Mouse (Mus musculus): ENCODE measurements around the gene Atp2a2. TPM values are rescaled to one million over a fixed set of nuclear protein-coding genes. Genes with fewer than 3 reads are reported as not detected.
"Not testable (repeated sequence)": the region's sequence is repeated elsewhere in the genome, so short reads cannot be mapped to it uniquely, and the experiment has no call there.

Gene Atp2a2
- total RNA-seq, 2 experiments from 2014 or later, result 7,820 to 7,948 TPM

DNA sequence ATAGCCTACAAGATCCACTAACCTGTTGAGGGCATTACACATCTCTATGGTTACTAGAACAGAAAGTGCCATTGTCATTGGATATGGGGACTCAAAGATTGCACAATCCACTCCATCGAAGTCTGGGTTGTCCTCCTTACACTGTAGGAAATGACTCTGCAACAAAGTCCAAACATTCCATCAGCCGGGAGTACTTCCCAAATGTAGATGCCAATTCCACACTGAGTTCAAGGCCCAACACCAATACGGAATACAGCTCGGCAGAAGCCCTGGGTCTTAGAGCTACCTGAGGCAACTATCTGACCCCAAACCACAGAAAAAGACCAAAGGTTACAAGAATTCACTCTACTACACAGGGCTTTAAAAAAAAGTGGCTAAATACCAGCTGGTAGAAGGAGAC, 44.0 kb downstream of the Atp2a2 start:
- intact Hi-C loops (cut with DNase I), result no loop called here
- DNase-seq, result no peak

DNA sequence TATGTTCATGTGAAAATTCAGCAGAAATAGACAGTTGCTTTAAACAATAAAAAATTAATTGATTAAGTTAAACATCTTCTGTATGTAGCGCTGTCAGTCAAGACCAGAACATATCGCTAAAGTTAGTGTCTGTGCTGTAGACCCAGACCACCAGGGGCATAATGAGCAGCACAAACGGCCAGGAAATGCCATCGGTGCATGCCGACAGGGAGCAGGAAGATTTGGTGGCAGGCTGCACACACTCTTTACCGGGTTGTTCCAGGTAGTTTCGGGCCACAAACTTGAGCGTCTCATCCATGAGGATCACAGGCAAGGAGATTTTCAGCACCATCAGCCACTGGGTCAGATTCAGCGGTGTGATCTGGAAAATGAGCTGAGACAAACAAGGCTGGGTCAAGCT, 45.0 kb downstream of the Atp2a2 start:
- intact Hi-C loops (cut with DNase I); DNase-seq: not testable (repeated sequence)

DNA sequence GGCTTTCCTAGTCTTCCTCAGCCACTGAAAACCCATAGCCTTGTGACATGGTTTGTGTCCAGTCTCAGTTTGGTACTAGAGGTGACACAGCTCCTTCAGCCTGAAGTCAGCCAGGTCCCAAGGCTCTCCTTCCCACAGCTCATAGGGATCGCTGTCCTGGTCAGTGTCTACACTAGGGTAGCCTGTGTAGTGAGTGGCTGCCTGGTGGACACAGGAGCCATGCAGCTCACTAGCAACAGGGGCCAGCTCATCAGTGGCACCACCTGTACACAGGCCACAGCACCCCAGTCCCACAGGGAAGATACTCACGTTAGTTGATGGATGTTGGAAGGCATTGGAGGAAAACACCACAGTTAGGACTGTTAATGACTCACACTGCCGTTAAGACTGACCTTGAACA, 46.4 kb downstream of the Atp2a2 start:
- DNase-seq, result no peak
- intact Hi-C loops (cut with DNase I), result no loop called here

DNA sequence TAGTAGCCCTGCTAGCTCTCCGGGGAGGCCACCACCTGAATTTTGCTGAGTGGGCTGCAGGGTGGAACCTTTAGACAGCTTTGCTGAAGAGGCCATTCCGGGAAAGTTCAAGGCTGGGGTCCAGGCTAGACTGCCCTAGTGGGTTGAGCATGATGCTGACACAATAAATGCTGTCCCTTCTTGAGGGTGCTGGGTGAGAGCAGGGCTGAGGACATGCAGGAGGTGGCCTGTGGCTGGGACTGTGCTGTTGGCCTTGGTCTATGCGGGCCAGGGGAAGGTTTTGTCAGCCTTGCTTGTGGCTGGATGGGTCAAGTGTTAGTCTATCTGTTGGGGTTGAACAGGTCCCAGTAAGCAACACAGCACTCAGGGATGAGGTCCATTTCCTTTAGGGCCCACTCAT, 47.1 kb downstream of the Atp2a2 start:
- intact Hi-C loops (cut with DNase I), result no loop called here
- DNase-seq, result peak in 1 of 2 experiments; percentile 20

DNA sequence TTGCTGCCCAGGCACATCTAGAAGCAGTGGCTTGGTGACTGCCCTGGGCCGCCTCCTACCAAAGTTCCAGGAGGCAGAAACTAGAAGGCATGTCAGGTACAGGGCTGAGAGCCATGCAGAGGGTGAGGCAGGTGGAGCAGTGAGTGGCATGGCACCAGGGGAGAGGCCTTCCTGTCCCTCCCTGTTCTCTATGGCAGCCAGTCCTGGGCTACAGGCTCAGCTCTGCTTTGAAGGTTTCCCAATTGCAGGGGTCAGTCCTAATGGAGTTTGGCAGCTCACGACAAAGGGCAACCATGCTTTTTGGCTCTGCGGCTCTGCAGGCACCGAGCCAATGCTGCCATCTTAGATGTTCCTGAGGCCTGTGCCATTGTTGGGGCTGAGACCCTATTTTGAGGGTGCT, 47.6 kb downstream of the Atp2a2 start:
- intact Hi-C loops (cut with DNase I), result no loop called here
- no peak for DNase-seq

DNA sequence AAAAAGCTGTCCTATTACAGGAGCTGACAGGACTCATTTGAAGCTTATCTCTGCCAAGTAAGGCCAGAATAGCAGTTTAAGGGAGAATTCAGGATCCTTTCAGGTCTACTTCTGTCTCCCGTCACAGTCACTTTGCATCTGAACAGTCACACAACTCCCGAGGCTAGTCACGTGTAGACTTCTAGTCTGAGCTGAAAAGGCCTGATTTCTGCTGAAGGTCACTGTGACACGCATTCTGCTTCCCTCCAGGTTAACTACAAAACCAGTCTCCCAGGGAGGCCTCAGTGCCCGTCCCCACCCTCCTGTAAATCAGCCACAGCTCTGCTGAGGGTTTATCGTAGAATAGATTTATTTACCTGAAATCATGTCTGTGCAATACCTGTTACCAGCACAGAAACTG, 48.8 kb downstream of the Atp2a2 start:
- intact Hi-C loops (cut with DNase I), result no loop called here
- no peak for DNase-seq

DNA sequence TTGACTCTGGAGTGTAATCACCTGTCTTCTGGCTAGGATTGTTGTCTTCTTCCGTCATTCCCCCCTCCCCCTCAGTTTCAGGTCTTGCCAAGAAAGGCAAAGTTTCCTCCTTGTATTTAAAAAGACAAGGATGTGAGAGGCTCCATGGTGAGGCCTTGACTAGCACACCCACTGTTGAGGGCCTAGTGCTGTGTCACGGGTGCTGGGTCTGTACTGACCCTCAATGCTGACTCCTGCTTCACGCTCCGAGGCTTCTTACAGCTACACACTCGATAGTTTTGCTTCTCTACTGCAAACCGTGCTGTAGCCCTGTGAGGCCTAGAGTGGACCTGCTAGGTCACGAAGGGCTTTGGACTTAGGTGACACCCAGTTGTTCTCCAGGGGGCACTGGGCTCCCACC, 49.8 kb downstream of the Atp2a2 start:
- peak in 1 of 2 experiments; percentile 48 for DNase-seq
- intact Hi-C loops (cut with DNase I), result no loop called here

DNA sequence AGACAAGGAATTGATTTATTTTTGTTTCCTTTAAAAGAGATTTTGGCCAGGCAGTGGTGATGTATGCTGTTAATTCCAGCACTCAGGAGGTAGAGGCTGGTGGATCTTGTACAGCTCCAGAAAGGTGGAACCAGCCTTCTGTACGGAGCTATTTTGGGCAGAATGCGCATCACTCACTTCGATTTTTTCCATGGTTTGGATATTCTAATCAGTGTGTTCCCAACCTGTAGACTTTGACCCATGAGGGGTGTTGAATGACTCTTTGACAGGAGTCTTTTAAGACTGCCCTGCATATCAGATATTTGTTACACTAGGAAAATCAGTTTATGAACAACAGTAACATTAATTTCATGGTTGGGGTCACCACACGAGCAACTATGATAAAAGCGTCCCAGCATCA, 50.7 kb downstream of the Atp2a2 start:
- DNase-seq, result no peak
- intact Hi-C loops (cut with DNase I), result no loop called here

DNA sequence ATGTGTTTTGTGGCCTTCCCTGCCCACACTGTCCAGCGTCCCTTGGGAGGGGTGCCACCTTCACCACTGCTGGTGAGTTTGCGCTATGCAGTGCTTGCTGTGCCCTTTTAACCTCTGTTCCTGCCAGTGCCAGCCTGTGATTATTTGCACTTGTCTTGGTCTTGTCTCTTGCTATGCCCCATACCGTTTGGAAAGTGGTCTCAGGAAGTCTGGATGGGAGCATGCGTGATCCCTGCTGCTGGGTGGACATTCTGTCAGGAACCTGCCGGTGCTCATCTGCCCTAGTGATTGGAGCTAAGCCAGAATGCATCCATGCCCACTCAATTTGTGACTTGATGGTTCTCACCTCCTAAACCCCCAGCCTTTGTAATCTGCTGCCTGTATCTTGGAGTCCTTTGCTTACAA, 51.1 kb downstream of the Atp2a2 start:
- intact Hi-C loops (cut with DNase I), result no loop called here

DNA sequence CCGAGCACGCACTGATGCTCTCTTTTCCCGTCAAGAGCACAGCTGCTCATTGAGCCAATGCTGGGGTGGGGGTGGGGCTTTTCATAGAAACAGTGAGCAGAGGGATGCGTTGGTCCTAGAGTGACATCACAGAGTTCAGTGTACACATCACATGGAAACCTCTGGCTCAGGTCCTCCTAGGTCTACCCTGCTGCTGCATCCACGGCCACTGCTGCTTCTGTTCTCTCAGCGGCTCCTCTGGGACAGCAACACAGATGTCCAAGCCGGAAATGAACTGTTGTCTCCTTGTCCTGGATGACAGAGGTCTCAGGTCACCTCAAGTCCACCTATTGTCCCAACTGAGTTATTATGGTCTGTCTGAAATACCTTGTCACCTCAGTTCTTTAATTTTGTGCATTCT, 52.1 kb downstream of the Atp2a2 start:
- intact Hi-C loops (cut with DNase I), result no loop called here
- DNase-seq, result peak in 1 of 2 experiments; percentile 68

More for the DNA sequence above, 51.1 kb downstream of the Atp2a2 start:
- peak in 1 of 2 experiments; percentile 72 for DNase-seq

DNA sequence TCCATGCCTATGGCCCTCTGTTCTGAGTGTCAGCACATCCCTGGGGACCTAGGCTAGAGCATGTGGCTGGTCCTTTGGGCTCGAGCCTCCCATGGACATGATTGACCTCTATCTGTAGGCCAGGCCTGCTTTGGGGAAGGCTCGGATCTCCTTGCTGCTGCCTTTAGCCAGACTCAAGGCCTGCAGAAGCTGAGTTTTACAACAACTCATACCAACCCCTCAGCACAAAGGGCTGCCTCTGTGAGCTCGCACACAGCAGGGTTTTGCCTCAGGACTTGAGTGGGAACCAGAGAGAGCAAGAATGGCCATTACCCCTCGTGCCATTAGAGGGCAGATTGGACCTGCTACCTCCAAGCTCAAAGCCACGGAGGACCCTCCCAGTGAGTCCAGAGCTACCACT, 53.2 kb downstream of the Atp2a2 start:
- intact Hi-C loops (cut with DNase I), result no loop called here

GRCm38 (mm10) chr5:122447857-122448256, 54.2 kb downstream of the Atp2a2 start:
- intact Hi-C loops (cut with DNase I), result no loop called here
- DNase-seq, result peak in 1 of 2 experiments; percentile 62

More for the DNA sequence above, 53.2 kb downstream of the Atp2a2 start:
- DNase-seq, result peak in 1 of 2 experiments; percentile 54

DNA sequence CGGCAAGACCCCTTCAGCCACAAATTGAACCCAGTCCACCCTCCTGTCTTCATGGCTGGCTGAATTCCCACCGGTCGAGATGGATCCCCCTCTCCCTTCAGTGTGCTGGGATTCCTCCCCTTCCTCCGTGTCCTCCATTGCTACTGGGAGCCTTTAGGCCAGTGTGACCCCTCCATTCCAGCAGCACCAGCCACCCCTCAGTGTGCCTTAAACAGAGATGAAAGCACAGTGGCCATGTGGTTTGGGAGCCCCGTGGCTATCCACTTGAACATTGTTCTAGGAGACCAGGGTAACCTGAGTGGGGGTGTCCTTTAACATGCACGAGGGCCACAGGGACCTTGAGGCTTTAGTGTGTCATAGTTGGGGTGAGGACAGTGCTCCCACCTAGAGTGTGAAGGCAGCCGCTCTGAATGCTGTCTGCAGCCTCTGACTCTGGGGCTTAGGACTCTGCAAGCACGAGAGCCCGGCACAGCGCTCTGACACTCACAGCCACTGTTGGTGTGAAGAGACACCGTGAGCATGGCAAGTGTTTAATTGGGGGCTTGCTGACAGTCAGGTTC, 56.9 kb downstream of the Atp2a2 start:
- no peak for DNase-seq
- intact Hi-C loops (cut with DNase I), result no loop called here

- DNase-seq, result no peak
- intact Hi-C loops (cut with DNase I), result no loop called here
These were observed 57.5 kb downstream of the Atp2a2 start for GRCm38 (mm10) chr5:122444492-122444891.

GRCm38 (mm10) chr5:122440095-122440630, 61.9 kb downstream of the Atp2a2 start:
- peak in 1 of 2 experiments; percentile 64 for DNase-seq
- intact Hi-C loops (cut with DNase I), result no loop called here

GRCm38 (mm10) chr5:122439400-122440094, 62.5 kb downstream of the Atp2a2 start:
- intact Hi-C loops (cut with DNase I), result no loop called here
- peak in 1 of 2 experiments; percentile 63 for DNase-seq

DNA sequence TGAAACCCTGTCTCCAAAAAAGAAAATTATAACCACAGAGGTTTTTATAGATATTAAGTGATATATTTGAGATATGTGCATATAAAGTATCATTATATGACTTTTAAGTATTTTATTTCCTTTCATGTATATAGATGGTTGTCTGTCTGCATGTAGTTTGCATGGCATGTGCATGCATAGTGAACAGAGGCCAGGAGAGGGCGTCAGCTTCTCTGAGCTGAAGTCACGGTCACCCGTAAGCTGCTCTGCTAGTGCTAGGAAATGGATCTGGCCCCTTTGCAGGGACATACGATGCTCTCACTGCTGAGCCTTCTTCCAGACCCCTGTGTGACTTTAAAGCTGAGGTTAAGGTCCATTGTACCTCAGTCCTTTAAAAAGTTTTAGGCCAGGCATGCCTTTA, 67.5 kb downstream of the Atp2a2 start:
- DNase-seq, result no peak
- intact Hi-C loops (cut with DNase I), result loop anchor here (5.0 kb wide), 1 partner anchor 283 kb away; no protein-coding TSS in a partner anchor

DNA sequence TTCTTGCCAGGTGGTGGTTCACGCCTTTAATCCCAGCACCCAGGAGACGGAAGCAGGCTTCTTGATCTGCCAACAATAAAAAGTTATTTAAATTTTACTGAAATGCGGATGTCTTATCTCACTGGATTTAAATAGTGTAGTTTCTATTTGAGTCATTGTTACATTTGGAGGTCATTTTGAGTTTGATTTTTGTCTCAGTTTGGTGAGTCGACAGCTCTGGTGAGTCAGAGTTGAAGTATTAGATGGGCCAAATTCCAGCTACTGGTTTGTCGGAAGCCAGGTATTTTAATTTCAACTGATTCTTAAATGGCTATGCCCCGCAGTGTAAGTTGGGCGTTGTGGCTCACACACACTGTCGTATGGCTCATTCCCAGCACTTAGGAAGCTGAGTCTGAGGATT, 70.8 kb downstream of the Atp2a2 start:
- DNase-seq, result no peak
- intact Hi-C loops (cut with DNase I), result loop anchor here (5.0 kb wide), 1 partner anchor 286 kb away; no protein-coding TSS in a partner anchor

- DNase-seq, result no peak
- intact Hi-C loops (cut with DNase I), result loop anchor here (5.0 kb wide), 1 partner anchor 287 kb away; no protein-coding TSS in a partner anchor
These were observed 71.8 kb downstream of the Atp2a2 start for GRCm38 (mm10) chr5:122430036-122430775.

GRCm38 (mm10) chr5:122425550-122425949, 76.5 kb downstream of the Atp2a2 start:
- intact Hi-C loops (cut with DNase I), result no loop called here
- DNase-seq, result no peak

GRCm38 (mm10) chr5:122423083-122423482, 78.9 kb downstream of the Atp2a2 start:
- intact Hi-C loops (cut with DNase I), result loop anchor here (5.0 kb wide), 2 partner anchors 204 to 304 kb away; no protein-coding TSS in a partner anchor
- no peak for DNase-seq
